ENCODE assay signal across 8 mouse cellular contexts in the genomic region with DNA sequence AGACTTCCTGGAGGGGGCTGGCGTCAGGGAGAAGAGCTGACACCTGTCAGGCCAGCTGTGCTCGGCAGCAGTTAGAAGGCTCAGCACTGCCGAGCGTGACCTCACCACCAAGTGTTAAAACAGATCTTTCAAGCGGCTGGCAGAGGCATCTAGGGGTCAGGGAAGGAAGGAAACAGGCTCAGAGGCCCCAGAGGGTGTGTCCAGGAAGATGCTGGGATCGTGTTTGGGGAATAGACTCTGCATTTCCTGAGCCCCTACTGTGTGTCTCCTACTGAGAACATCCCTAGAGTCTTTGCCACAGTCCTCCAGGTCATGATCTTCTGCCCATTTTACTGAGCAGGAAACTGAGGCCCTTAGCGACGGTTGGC. TPM values are rescaled to one million over a fixed set of nuclear protein-coding genes. Genes with fewer than 3 reads are reported as not detected.
DNase-seq lines count a peak whose midpoint lies in the region; ATAC-seq and TF ChIP-seq lines count a peak whose summit lies in the region.

No protein-coding gene starts in this region.

- peak overlapping the region; percentile 61 for H3K27ac ChIP-seq in embryonic facial prominence, embryonic 10.5 days (replicated peaks)
- H3K27ac ChIP-seq in lung, postnatal 0 days (ENCODE audit: low read length): peak overlapping the region; percentile 90

- DNase-seq in gastrocnemius, postnatal 14 days: peak; percentile 38
- no peak for DNase-seq in gastrocnemius, postnatal 4 days (ENCODE audit: low spot score in 2 of 2)
- DNase-seq in embryonic facial prominence, embryonic 10.5 days (ENCODE audit: low spot score): peak; percentile 13
- peak; percentile 48 for DNase-seq in heart, postnatal 4 days
- peak; percentile 76 for DNase-seq in lung, postnatal 0 days (ENCODE audit: low spot score)
- DNase-seq in urinary bladder, adult 18-20 months (ENCODE audit: low spot score in 2 of 2): no peak
- DNase-seq in testis, postnatal 10 days (ENCODE audit: low spot score): no peak

- peak overlapping the region; percentile 21; the same call in 1 of the 2 replicates for H3K4me3 ChIP-seq in embryonic facial prominence, embryonic 10.5 days
- H3K4me3 ChIP-seq in lung, postnatal 0 days (ENCODE audit: low read depth, low read length): no peak overlapping the region

- H3K4me1 ChIP-seq in embryonic facial prominence, embryonic 10.5 days: peaks cover 89% of the 10 kb centered on the region
- peaks cover 56% of the 10 kb centered on the region for H3K4me1 ChIP-seq in lung, postnatal 0 days (ENCODE audit: insufficient read depth, low read depth, low read length)

- no peak overlapping the region for H3K9ac ChIP-seq in lung, postnatal 0 days (replicated peaks; ENCODE audit: low read depth)

- H3K36me3 ChIP-seq in embryonic facial prominence, embryonic 10.5 days (replicated peaks): peaks cover 25% of the 10 kb centered on the region; the same call in 1 of the 2 replicates
- H3K36me3 ChIP-seq in lung, postnatal 0 days (ENCODE audit: insufficient read depth, low read length): no peaks in the 10 kb centered on the region

- 42% methylated on average over 8 of the region's 8 CpGs for WGBS in embryonic facial prominence, embryonic 10.5 days
- 7% methylated on average over 8 of the region's 8 CpGs for WGBS in lung, postnatal 0 days

- intact Hi-C loops in gastrocnemius, postnatal 14 days (cut with DNase I; ENCODE audit: low total_unique reads): no loop called here

- TF ChIP-seq CTCF in lung, postnatal 0 days (IDR thresholded peaks at IDR 0.05): no peak

- ATAC-seq in lung, postnatal 0 days: peak; percentile 1
- ATAC-seq in megakaryocyte-erythroid progenitor cell, adult 5-6 weeks (replicated peaks; ENCODE audit: low FRiP score, low TSS enrichment, poor library complexity, severe bottlenecking): no peak

- H3K4me2 ChIP-seq in lung, postnatal 0 days (replicated peaks; ENCODE audit: low read depth, low read length): no peak overlapping the region

- no peaks in the 10 kb centered on the region for H3K9me3 ChIP-seq in embryonic facial prominence, embryonic 10.5 days
- no peaks in the 10 kb centered on the region for H3K9me3 ChIP-seq in lung, postnatal 0 days (ENCODE audit: low read length)

- no peak; the same call in 1 of the 2 replicates for TF ChIP-seq EP300 in lung, postnatal 0 days (IDR thresholded peaks at IDR 0.05)

- H3K27me3 ChIP-seq in embryonic facial prominence, embryonic 10.5 days (replicated peaks; ENCODE audit: low read depth, poor library complexity, severe bottlenecking): no peaks in the 10 kb centered on the region; the same call in 1 of the 2 replicates
- no peaks in the 10 kb centered on the region for H3K27me3 ChIP-seq in lung, postnatal 0 days (replicated peaks; ENCODE audit: insufficient read depth, low read length)

RNA-seq across cellular contexts. Expression of gene E2f2, which starts 5.0 kb away (rescaled TPM):
- 1 to 10 TPM; 4.0 to 6.5 TPM for total RNA-seq in gastrocnemius, postnatal 14 days (2021)
- 10 to 100 TPM; 18.4 to 19.4 TPM for total RNA-seq in gastrocnemius, postnatal 4 days (2021)
- 6.2 TPM in 2 replicates for polyA plus RNA-seq in embryonic facial prominence, embryonic 10.5 days (2016; fragmentation: Nextera tagmentation; extraction: Ambion mirVana)
- 1 to 10 TPM; 5.8 to 9.7 TPM for total RNA-seq in heart, postnatal 4 days (2021)
- polyA plus RNA-seq in lung, postnatal 0 days (2015; fragmentation: Nextera tagmentation; extraction: Ambion mirVana): 17.8 and 19.1 TPM in 2 replicates
- total RNA-seq in megakaryocyte-erythroid progenitor cell, adult 5-6 weeks (2014; fragmentation: Nextera tagmentation): 11.1 and 17.0 TPM in 2 replicates
- 4.5 and 10.2 TPM in 2 replicates for total RNA-seq in megakaryocyte-erythroid progenitor cell, adult 5-6 weeks (2017)

RNA-seq across cellular contexts. Expression of gene Asap3, which starts 28.9 kb away (rescaled TPM):
- total RNA-seq in gastrocnemius, postnatal 14 days (2021): 1 to 10 TPM; 4.0 to 5.9 TPM
- total RNA-seq in gastrocnemius, postnatal 4 days (2021): 10 to 100 TPM; 12.2 to 13.4 TPM
- 4.2 and 5.3 TPM in 2 replicates for polyA plus RNA-seq in embryonic facial prominence, embryonic 10.5 days (2016; fragmentation: Nextera tagmentation; extraction: Ambion mirVana)
- 1 to 10 TPM; 3.3 to 3.7 TPM for total RNA-seq in heart, postnatal 4 days (2021)
- polyA plus RNA-seq in lung, postnatal 0 days (2015; fragmentation: Nextera tagmentation; extraction: Ambion mirVana): 5.4 and 5.5 TPM in 2 replicates
- total RNA-seq in megakaryocyte-erythroid progenitor cell, adult 5-6 weeks (2014; fragmentation: Nextera tagmentation): not detected in 2 replicates
- total RNA-seq in megakaryocyte-erythroid progenitor cell, adult 5-6 weeks (2017): not detected in 2 replicates

RNA-seq across cellular contexts. Expression of gene Id3, which starts 33.9 kb away (rescaled TPM):
- 10 to 100 TPM; 28.4 to 28.7 TPM for total RNA-seq in gastrocnemius, postnatal 14 days (2021)
- total RNA-seq in gastrocnemius, postnatal 4 days (2021): 10 to 100 TPM; 51.3 to 59.3 TPM
- polyA plus RNA-seq in embryonic facial prominence, embryonic 10.5 days (2016; fragmentation: Nextera tagmentation; extraction: Ambion mirVana): 593 and 611 TPM in 2 replicates
- 10 to 100 TPM; 96.2 to 97.8 TPM for total RNA-seq in heart, postnatal 4 days (2021)
- polyA plus RNA-seq in lung, postnatal 0 days (2015; fragmentation: Nextera tagmentation; extraction: Ambion mirVana): 430 and 477 TPM in 2 replicates
- total RNA-seq in megakaryocyte-erythroid progenitor cell, adult 5-6 weeks (2014; fragmentation: Nextera tagmentation): 1.5 and 7.8 TPM in 2 replicates
- total RNA-seq in megakaryocyte-erythroid progenitor cell, adult 5-6 weeks (2017): 1.9 and 3.1 TPM in 2 replicates

Comparison
In these comparisons a context has a peak if more than half of its experiments do, and no peak if none do; other contexts are left out.
1. DNase-seq: peak in gastrocnemius, postnatal 14 days (single experiment), embryonic facial prominence, embryonic 10.5 days (single experiment), heart, postnatal 4 days (single experiment) and lung, postnatal 0 days (single experiment); none in gastrocnemius, postnatal 4 days (0 of 2), urinary bladder, adult 18-20 months (0 of 2) and testis, postnatal 10 days (single experiment).
2. RNA of gene Asap3, which starts 28.9 kb away (total RNA-seq): 12.2 to 13.4 TPM in gastrocnemius, postnatal 4 days, 4.0 to 5.9 TPM in gastrocnemius, postnatal 14 days and 3.3 to 3.7 TPM in heart, postnatal 4 days; not detected in megakaryocyte-erythroid progenitor cell, adult 5-6 weeks; every median in the first group is over 4 times any median in the second.